ENCODE assay signal across 11 mouse cellular contexts in genomic region chr8:122344219-122344618, GRCm38 (mm10). TPM values are rescaled to one million over a fixed set of nuclear protein-coding genes. Genes with fewer than 3 reads are reported as not detected.
A peak's percentile ranks its signal among the peaks of the same experiment; 100 is the strongest.
DNase-seq lines count a peak whose midpoint lies in the region; ATAC-seq lines count a peak whose summit lies in the region.
"Had no signal": no experiment of that assay in that cellular context is flagged by ENCODE, and none has a peak within 500 bp of the region (broad histone marks: within the 10 kb centered on the region; RNA-seq: fewer than 3 reads in every experiment).

No protein-coding gene starts in this region.

- H3K9ac ChIP-seq in kidney, embryonic 15.5 days = no peak overlapping the region
- H3K9ac ChIP-seq in liver, embryonic 16.5 days (ENCODE audit: low read depth, low read length) = peak overlapping the region; percentile 38; the same call in 1 of the 2 replicates

- peak overlapping the region; percentile 65 for H3K4me2 ChIP-seq in kidney, embryonic 15.5 days
- H3K4me2 ChIP-seq in liver, embryonic 16.5 days (ENCODE audit: low read depth, low read length) = peak overlapping the region; percentile 58

- H3K4me3 ChIP-seq in kidney, embryonic 15.5 days (replicated peaks) = no peak overlapping the region; the same call in 1 of the 2 replicates
- no peak overlapping the region for H3K4me3 ChIP-seq in liver, embryonic 16.5 days (ENCODE audit: low read depth, low read length)

- H3K27me3 ChIP-seq in kidney, embryonic 15.5 days = peaks cover 31% of the 10 kb centered on the region
- no peaks in the 10 kb centered on the region; the same call in none of the 2 replicates for H3K27me3 ChIP-seq in liver, embryonic 16.5 days (ENCODE audit: control insufficient read depth, insufficient read depth, low read depth, low read length)

- no peaks in the 10 kb centered on the region for H3K9me3 ChIP-seq in kidney, embryonic 15.5 days (replicated peaks)
- no peaks in the 10 kb centered on the region for H3K9me3 ChIP-seq in liver, embryonic 16.5 days (replicated peaks; ENCODE audit: control insufficient read depth, low read length)

- peak; percentile 65 for ATAC-seq in kidney, embryonic 15.5 days (replicated peaks; ENCODE audit: low FRiP score)
- peak; percentile 66 for ATAC-seq in erythroblast, adult 5-6 weeks (replicated peaks; ENCODE audit: low FRiP score, poor library complexity, severe bottlenecking)
- peak; percentile 65 for ATAC-seq in liver, embryonic 16.5 days (ENCODE audit: low read depth)

- H3K4me1 ChIP-seq in kidney, embryonic 15.5 days = peaks cover 35% of the 10 kb centered on the region
- peaks cover 46% of the 10 kb centered on the region for H3K4me1 ChIP-seq in liver, embryonic 16.5 days (ENCODE audit: control insufficient read depth, low read depth, low read length)

- H3K36me3 ChIP-seq in kidney, embryonic 15.5 days = peaks cover 1% of the 10 kb centered on the region; the same call in 1 of the 2 replicates
- 0 out of 2 replicates have a peak, but pooled peaks cover 3% of the 10 kb centered on the region for H3K36me3 ChIP-seq in liver, embryonic 16.5 days (ENCODE audit: control insufficient read depth, insufficient read depth)

- DNase-seq in kidney, postnatal 36 days = no peak
- DNase-seq in ZHBTc4 (ENCODE audit: low read depth, low spot score) = peak; percentile 50
- DNase-seq in gastrocnemius, postnatal 25 days = no peak
- DNase-seq in left cerebral cortex, adult 18-20 months (ENCODE audit: low spot score in 2 of 2) = no peak
- no peak for DNase-seq in frontal cortex, postnatal 14 days (ENCODE audit: low spot score in 2 of 2)
- DNase-seq: adrenal gland, adult 8-10 months; lung, postnatal 14 days had no signal

- no peak overlapping the region for H3K27ac ChIP-seq in kidney, embryonic 15.5 days
- H3K27ac ChIP-seq in liver, embryonic 16.5 days (ENCODE audit: low read length) = no peak overlapping the region

- WGBS in kidney, embryonic 15.5 days = 2% methylated on average over 2 of the region's 5 CpGs
- WGBS in liver, embryonic 16.5 days (ENCODE audit: insufficient replicate concordance) = 6% methylated on average over 3 of the region's 5 CpGs

RNA-seq across cellular contexts. Expression of gene Trhr2, which starts 16.3 kb away (rescaled TPM):
- not detected in 2 replicates for polyA plus RNA-seq in kidney, embryonic 15.5 days (2015; fragmentation: Nextera tagmentation; extraction: Ambion mirVana)
- not detected in 2 replicates for total RNA-seq in erythroblast, adult 5-6 weeks (2015; ENCODE audit: low replicate concordance)
- not detected in 2 replicates for total RNA-seq in erythroblast, adult 5-6 weeks (2017; ENCODE audit: low replicate concordance)
- polyA plus RNA-seq in liver, embryonic 16.5 days (2015; fragmentation: Nextera tagmentation; extraction: Ambion mirVana) = not detected in 2 replicates
- not detected for total RNA-seq in gastrocnemius, postnatal 25 days (2021)
- total RNA-seq in left cerebral cortex, adult 18-20 months (2021) = 1 to 10 TPM; 8.0 to 8.5 TPM
- total RNA-seq: adrenal gland, adult 8-10 months had no signal
- polyA plus RNA-seq: gonadal fat pad, adult 2 months had no signal

RNA-seq across cellular contexts. Expression of gene Zc3h18, which starts 32.2 kb away (rescaled TPM):
- polyA plus RNA-seq in kidney, embryonic 15.5 days (2015; fragmentation: Nextera tagmentation; extraction: Ambion mirVana) = 53.2 and 53.9 TPM in 2 replicates
- 10.8 and 14.2 TPM in 2 replicates for total RNA-seq in erythroblast, adult 5-6 weeks (2015; ENCODE audit: low replicate concordance)
- 22.2 and 31.5 TPM in 2 replicates for total RNA-seq in erythroblast, adult 5-6 weeks (2017; ENCODE audit: low replicate concordance)
- polyA plus RNA-seq in liver, embryonic 16.5 days (2015; fragmentation: Nextera tagmentation; extraction: Ambion mirVana) = 17.8 and 19.0 TPM in 2 replicates
- 10 to 100 TPM; 18.1 to 21.0 TPM for total RNA-seq in gastrocnemius, postnatal 25 days (2021)
- total RNA-seq in left cerebral cortex, adult 18-20 months (2021) = 10 to 100 TPM; 41.2 to 42.4 TPM

Comparison
In these comparisons a context has a peak if more than half of its experiments do, and no peak if none do; other contexts are left out.
1. RNA of gene Trhr2, which starts 16.3 kb away (total RNA-seq): 8.0 to 8.5 TPM in left cerebral cortex, adult 18-20 months; not detected in erythroblast, adult 5-6 weeks and not detected in gastrocnemius, postnatal 25 days; every median in the first group is over 4 times any median in the second.
2. Peak in every context shown above with its lines, with median percentiles within 50 percentile points of each other: ATAC-seq.